In genomic region chrX:101882141-101882751, GRCm38 (mm10) we compare ENCODE assay signal across 16 mouse cellular contexts. TPM values are rescaled to one million over a fixed set of nuclear protein-coding genes. Genes with fewer than 3 reads are reported as not detected.
DNase-seq lines count a peak whose midpoint lies in the region; ATAC-seq and TF ChIP-seq lines count a peak whose summit lies in the region.
"Had no signal": no experiment of that assay in that cellular context is flagged by ENCODE, and none has a peak within 500 bp of the region (broad histone marks: within the 10 kb centered on the region; RNA-seq: fewer than 3 reads in every experiment).

No protein-coding gene starts in this region.

- TF ChIP-seq EP300 in heart, postnatal 0 days (IDR thresholded peaks at IDR 0.05; ENCODE audit: low read depth): no peak

- no peaks in the 10 kb centered on the region for H3K4me1 ChIP-seq in heart, postnatal 0 days (ENCODE audit: control insufficient read depth, insufficient read depth)
- no peaks in the 10 kb centered on the region for H3K4me1 ChIP-seq in intestine, embryonic 16.5 days (ENCODE audit: control insufficient read depth, insufficient read depth, low read length)
- H3K4me1 ChIP-seq: embryonic facial prominence, embryonic 12.5 days had no signal

- H3K4me2 ChIP-seq in heart, postnatal 0 days (ENCODE audit: low read depth, low read length): no peak overlapping the region
- H3K4me2 ChIP-seq in intestine, embryonic 16.5 days (ENCODE audit: low read depth, low read length): no peak overlapping the region
- H3K4me2 ChIP-seq: embryonic facial prominence, embryonic 12.5 days had no signal

- no peak overlapping the region for H3K27ac ChIP-seq in heart, postnatal 0 days (ENCODE audit: low read depth)
- no peak overlapping the region for H3K27ac ChIP-seq in intestine, embryonic 16.5 days (ENCODE audit: low read length)
- H3K27ac ChIP-seq: embryonic facial prominence, embryonic 12.5 days; liver, embryonic 14.5 days had no signal

- peak; percentile 36; the same call in 1 of the 2 replicates for ATAC-seq in heart, postnatal 0 days (ENCODE audit: insufficient read depth, low read depth)
- ATAC-seq in intestine, embryonic 16.5 days: 0 out of 2 replicates have a peak, but pooled peaks have one; percentile 36
- ATAC-seq: activated CD4-positive, CD25-positive, alpha-beta regulatory T cell, adult 4 months; forebrain, embryonic 14.5 days had no signal

- no peak for TF ChIP-seq CTCF in heart, postnatal 0 days (IDR thresholded peaks at IDR 0.05; ENCODE audit: low read depth)

- H3K36me3 ChIP-seq in heart, postnatal 0 days (replicated peaks; ENCODE audit: control insufficient read depth, insufficient read depth, low read length): no peaks in the 10 kb centered on the region
- H3K36me3 ChIP-seq in intestine, embryonic 16.5 days (ENCODE audit: control insufficient read depth, insufficient read depth, low read length): no peaks in the 10 kb centered on the region
- H3K36me3 ChIP-seq: embryonic facial prominence, embryonic 12.5 days had no signal

- H3K4me3 ChIP-seq in heart, postnatal 0 days (ENCODE audit: low read depth, low read length): no peak overlapping the region
- H3K4me3 ChIP-seq in intestine, embryonic 16.5 days (ENCODE audit: low read length): no peak overlapping the region
- H3K4me3 ChIP-seq: embryonic facial prominence, embryonic 12.5 days; megakaryocyte, embryonic 14.5 days had no signal

- no peaks in the 10 kb centered on the region for H3K9me3 ChIP-seq in heart, postnatal 0 days (replicated peaks; ENCODE audit: control insufficient read depth, low read length)
- no peaks in the 10 kb centered on the region for H3K9me3 ChIP-seq in intestine, embryonic 16.5 days (ENCODE audit: control insufficient read depth, low read length)
- H3K9me3 ChIP-seq: embryonic facial prominence, embryonic 12.5 days; megakaryocyte, embryonic 14.5 days had no signal

- H3K27me3 ChIP-seq in heart, postnatal 0 days (ENCODE audit: control insufficient read depth, insufficient read depth, low read length): peaks cover 4% of the 10 kb centered on the region; the same call in 1 of the 2 replicates
- H3K27me3 ChIP-seq in intestine, embryonic 16.5 days (replicated peaks; ENCODE audit: control insufficient read depth, insufficient read depth, low read length): peaks cover 9% of the 10 kb centered on the region

- DNase-seq in heart, postnatal 0 days (ENCODE audit: low spot score): no peak
- no peak for DNase-seq in heart, adult 18-20 months
- peak; percentile 48 for DNase-seq in Muller cell, postnatal 12 days (ENCODE audit: inconsistent ontology term)
- peak; percentile 30 for DNase-seq in adrenal gland, postnatal 10 days
- no peak for DNase-seq in liver
- no peak for DNase-seq in spleen, adult 12 weeks (ENCODE audit: low spot score)
- DNase-seq in kidney, adult 18-20 months: no peak
- DNase-seq: cerebellum, adult 11-12 months; spleen, adult 18-20 months; thymus, adult 18-20 months had no signal

- 54% methylated on average over 3 of the region's 3 CpGs for WGBS in heart, postnatal 0 days
- 36% methylated on average over 3 of the region's 3 CpGs for WGBS in intestine, embryonic 16.5 days

- H3K9ac ChIP-seq in heart, postnatal 0 days (replicated peaks; ENCODE audit: low read depth, low read length): no peak overlapping the region
- no peak overlapping the region for H3K9ac ChIP-seq in intestine, embryonic 16.5 days (ENCODE audit: low read depth, low read length)
- H3K9ac ChIP-seq: embryonic facial prominence, embryonic 12.5 days; liver, embryonic 14.5 days had no signal

RNA-seq across cellular contexts. Expression of gene Nhsl2, which starts 33.1 kb away (rescaled TPM):
- total RNA-seq in heart, postnatal 0 days (2014; rRNA removed; ENCODE audit: low replicate concordance): 4.4 and 18.7 TPM in 2 replicates
- polyA plus RNA-seq in heart, postnatal 0 days (2015; fragmentation: Nextera tagmentation; extraction: Ambion mirVana): 2.7 and 2.9 TPM in 2 replicates
- total RNA-seq in heart, adult 18-20 months (2021): 1 to 10 TPM; 4.2 to 5.0 TPM
- 10 to 100 TPM in 1 of 2 experiments, 1 to 10 TPM in 1; 8.4 to 11.8 TPM for total RNA-seq in adrenal gland, postnatal 10 days (2021)
- polyA plus RNA-seq in intestine, embryonic 16.5 days (2015; fragmentation: Nextera tagmentation; extraction: Ambion mirVana): 5.4 and 6.9 TPM in 2 replicates

Comparison
In these comparisons a context has a peak if more than half of its experiments do, and no peak if none do; other contexts are left out.
1. DNase-seq: peak in Muller cell, postnatal 12 days (single experiment) and adrenal gland, postnatal 10 days (single experiment); none in heart, postnatal 0 days (single experiment), heart, adult 18-20 months (0 of 2), liver (single experiment), spleen, adult 12 weeks (single experiment) and kidney, adult 18-20 months (single experiment).